Mouse (Mus musculus): ENCODE measurements around the gene Rab44. TPM values are rescaled to one million over a fixed set of nuclear protein-coding genes. Genes with fewer than 3 reads are reported as not detected.

The Rab44 gene
- total and polyA plus RNA-seq, 2 experiments from 2014 or later, result 0.23 to 2.0 TPM

DNA sequence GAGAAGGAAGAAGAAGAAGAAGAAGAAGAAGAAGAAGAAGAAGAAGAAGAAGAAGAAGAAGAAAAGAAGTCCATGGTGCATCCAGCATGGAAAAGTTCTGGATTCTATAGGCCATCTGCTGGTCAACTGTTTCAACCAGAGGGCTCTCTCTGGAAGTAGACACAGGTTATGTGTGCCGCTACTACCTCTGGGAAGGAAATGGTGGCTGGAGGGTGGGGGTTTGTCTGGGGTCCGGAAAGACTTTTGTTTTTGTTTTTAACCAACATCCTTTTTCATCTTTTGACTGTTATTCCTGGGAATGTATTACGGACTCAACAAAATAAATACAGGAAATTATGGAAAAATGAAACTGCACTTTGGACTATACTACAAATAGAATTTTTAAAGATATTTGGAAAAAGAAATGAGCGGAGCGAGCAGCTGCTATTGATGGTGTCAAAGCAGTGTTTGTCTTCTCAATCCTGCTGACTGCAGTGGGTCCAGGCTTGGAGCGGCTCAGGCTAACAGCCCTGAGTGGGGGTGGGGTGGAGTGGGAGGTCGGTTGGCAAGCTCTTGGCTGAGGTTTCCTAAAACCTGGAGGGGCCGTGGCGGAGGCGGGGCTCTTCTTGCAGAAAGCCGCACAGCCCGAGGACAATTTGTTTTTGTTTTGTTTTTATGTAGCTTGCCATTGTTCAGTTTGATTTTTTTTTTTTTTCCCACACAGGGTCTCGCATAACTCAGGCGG lies 36.0 kb upstream of the Rab44 start:
- no peaks in the 10 kb centered on the region for H3K9me3 ChIP-seq (replicated peaks; ENCODE audit: control insufficient read depth, low read length)
- TF ChIP-seq CTCF (IDR thresholded peaks at IDR 0.05; ENCODE audit: low read depth), result no peak
- TF ChIP-seq EP300 (IDR thresholded peaks at IDR 0.05; ENCODE audit: low read depth), result no peak
- H3K9ac ChIP-seq (replicated peaks; ENCODE audit: low read depth, low read length), result peak overlapping the region; percentile 28; the same call in 1 of the 2 replicates
- peaks cover 23% of the 10 kb centered on the region for H3K4me1 ChIP-seq (ENCODE audit: control insufficient read depth, insufficient read depth)
- no peaks in the 10 kb centered on the region for H3K27me3 ChIP-seq (ENCODE audit: control insufficient read depth, insufficient read depth, low read length)
- ATAC-seq (ENCODE audit: insufficient read depth, low read depth) (no peak), DNase-seq (ENCODE audit: low spot score) (no peak)
- H3K36me3 ChIP-seq (replicated peaks; ENCODE audit: control insufficient read depth, insufficient read depth, low read length), result no peaks in the 10 kb centered on the region
- H3K4me2 ChIP-seq (ENCODE audit: low read depth, low read length), result peak overlapping the region; percentile 71
- 15% methylated on average over 14 of the region's 14 CpGs for whole genome bisulfite sequencing
- H3K27ac ChIP-seq (ENCODE audit: low read depth), result no peak overlapping the region
- peak overlapping the region; percentile 40 for H3K4me3 ChIP-seq (ENCODE audit: low read depth, low read length)

GRCm38 (mm10) chr17:29078519-29079383 lies 35.2 kb upstream of the Rab44 start:
- Histone ChIP-seq H3K27me3 (ENCODE audit: control insufficient read depth, insufficient read depth, low read length) (no peaks in the 10 kb centered on the region), H3K27ac (ENCODE audit: low read depth) (peak overlapping the region; percentile 67), H3K9ac (replicated peaks; ENCODE audit: low read depth, low read length) (peak overlapping the region; percentile 28; the same call in 1 of the 2 replicates), H3K4me3 (ENCODE audit: low read depth, low read length) (peak overlapping the region; percentile 40), H3K9me3 (replicated peaks; ENCODE audit: control insufficient read depth, low read length) (no peaks in the 10 kb centered on the region), H3K36me3 (replicated peaks; ENCODE audit: control insufficient read depth, insufficient read depth, low read length) (no peaks in the 10 kb centered on the region), H3K4me1 (ENCODE audit: control insufficient read depth, insufficient read depth) (peaks cover 19% of the 10 kb centered on the region), H3K4me2 (ENCODE audit: low read depth, low read length) (peak overlapping the region; percentile 71)
- peak; percentile 67 for DNase-seq (ENCODE audit: low spot score)
- 6% methylated on average over 25 of the region's 25 CpGs for WGBS
- no peak for TF ChIP-seq CTCF (IDR thresholded peaks at IDR 0.05; ENCODE audit: low read depth)
- no peak for TF ChIP-seq EP300 (IDR thresholded peaks at IDR 0.05; ENCODE audit: low read depth)
- peak; percentile 67 for ATAC-seq (ENCODE audit: insufficient read depth, low read depth)

GRCm38 (mm10) chr17:29080758-29081617 lies 33.0 kb upstream of the Rab44 start:
- TF ChIP-seq EP300 (IDR thresholded peaks at IDR 0.05; ENCODE audit: low read depth) (no peak), CTCF (IDR thresholded peaks at IDR 0.05; ENCODE audit: low read depth) (no peak)
- 19% methylated on average over 22 of the region's 23 CpGs for WGBS
- H3K9me3 ChIP-seq (replicated peaks; ENCODE audit: control insufficient read depth, low read length), result no peaks in the 10 kb centered on the region
- no peak for DNase-seq (ENCODE audit: low spot score)
- no peak overlapping the region for H3K27ac ChIP-seq (ENCODE audit: low read depth)
- H3K9ac ChIP-seq (replicated peaks; ENCODE audit: low read depth, low read length), result no peak overlapping the region
- H3K4me3 ChIP-seq (ENCODE audit: low read depth, low read length), result no peak overlapping the region
- peaks cover 19% of the 10 kb centered on the region for H3K4me1 ChIP-seq (ENCODE audit: control insufficient read depth, insufficient read depth)
- H3K4me2 ChIP-seq (ENCODE audit: low read depth, low read length), result peak overlapping the region; percentile 38; the same call in 1 of the 2 replicates
- H3K36me3 ChIP-seq (replicated peaks; ENCODE audit: control insufficient read depth, insufficient read depth, low read length), result no peaks in the 10 kb centered on the region
- H3K27me3 ChIP-seq (ENCODE audit: control insufficient read depth, insufficient read depth, low read length), result no peaks in the 10 kb centered on the region
- no peak for ATAC-seq (ENCODE audit: insufficient read depth, low read depth)

- peak overlapping the region; percentile 38 for H3K4me2 ChIP-seq (ENCODE audit: low read depth, low read length)
- H3K9me3 ChIP-seq (replicated peaks; ENCODE audit: control insufficient read depth, low read length), result no peaks in the 10 kb centered on the region
- no peaks in the 10 kb centered on the region for H3K27me3 ChIP-seq (ENCODE audit: control insufficient read depth, insufficient read depth, low read length)
- ATAC-seq (ENCODE audit: insufficient read depth, low read depth) (no peak), DNase-seq (ENCODE audit: low spot score) (no peak)
- WGBS, result 46% methylated on average over 21 of the region's 21 CpGs
- H3K36me3 ChIP-seq (replicated peaks; ENCODE audit: control insufficient read depth, insufficient read depth, low read length), result no peaks in the 10 kb centered on the region
- H3K9ac ChIP-seq (replicated peaks; ENCODE audit: low read depth, low read length), result no peak overlapping the region
- H3K4me1 ChIP-seq (ENCODE audit: control insufficient read depth, insufficient read depth), result peaks cover 19% of the 10 kb centered on the region
- H3K27ac ChIP-seq (ENCODE audit: low read depth), result no peak overlapping the region
- TF ChIP-seq CTCF (IDR thresholded peaks at IDR 0.05; ENCODE audit: low read depth) (no peak), EP300 (IDR thresholded peaks at IDR 0.05; ENCODE audit: low read depth) (no peak)
- H3K4me3 ChIP-seq (ENCODE audit: low read depth, low read length), result peak overlapping the region; percentile 11; the same call in 1 of the 2 replicates
These were observed 32.1 kb upstream of the Rab44 start for GRCm38 (mm10) chr17:29081618-29082381.
